Mouse (Mus musculus) c-Kit-positive CD71-positive TER-119-positive erythroid progenitor cells, embryonic 14.5 days (primary cell): ENCODE measurements around the gene Nrbf2.

ENCODE experiments used
- DNase-seq: peaks from one replicate; pipeline ENCODE4 v3.0.0-alpha.2; 2013; ENCODE audit warnings: low spot score

Nrbf2 gene

DNA sequence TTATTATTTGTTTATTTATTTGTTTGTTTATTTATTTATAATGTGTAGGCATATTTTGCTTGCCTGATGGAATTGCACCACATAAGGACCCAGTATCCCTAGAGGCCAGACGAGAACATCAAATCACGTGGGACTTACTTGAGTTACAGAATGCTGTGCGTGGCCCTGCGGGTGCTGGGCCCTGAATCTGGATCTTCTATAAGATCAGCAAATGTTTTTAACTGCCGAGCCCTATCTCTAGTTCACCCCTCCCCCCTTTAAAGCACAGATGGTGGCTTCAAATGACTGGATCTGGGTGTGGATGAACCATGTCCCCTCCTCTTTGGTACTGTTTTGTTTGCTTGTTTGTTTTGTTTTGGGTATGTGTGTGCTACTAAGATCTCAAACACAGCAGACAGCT lies 10.2 kb upstream of the Nrbf2 start:
- DNase-seq: no peak

DNA sequence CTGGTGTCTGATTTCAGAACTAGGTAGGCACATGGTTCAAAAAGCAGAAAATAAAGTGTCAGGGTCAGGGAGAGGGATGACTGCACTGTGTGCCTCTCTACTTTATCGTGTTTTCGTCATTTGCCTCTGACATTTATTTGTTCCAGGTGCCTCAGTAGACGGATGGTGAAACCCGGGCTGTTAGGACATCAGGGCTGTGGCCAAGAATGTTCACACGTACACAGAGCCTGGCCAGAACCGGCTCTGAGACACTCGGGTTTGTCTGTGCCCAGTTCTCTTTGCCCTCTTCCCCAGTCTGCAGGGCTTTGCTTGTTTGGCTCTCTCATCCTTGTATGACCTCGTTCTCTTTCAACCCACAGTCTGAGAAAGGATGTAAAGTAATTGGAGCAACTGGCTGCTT lies 6.0 kb upstream of the Nrbf2 start:
- DNase-seq: no peak

DNA sequence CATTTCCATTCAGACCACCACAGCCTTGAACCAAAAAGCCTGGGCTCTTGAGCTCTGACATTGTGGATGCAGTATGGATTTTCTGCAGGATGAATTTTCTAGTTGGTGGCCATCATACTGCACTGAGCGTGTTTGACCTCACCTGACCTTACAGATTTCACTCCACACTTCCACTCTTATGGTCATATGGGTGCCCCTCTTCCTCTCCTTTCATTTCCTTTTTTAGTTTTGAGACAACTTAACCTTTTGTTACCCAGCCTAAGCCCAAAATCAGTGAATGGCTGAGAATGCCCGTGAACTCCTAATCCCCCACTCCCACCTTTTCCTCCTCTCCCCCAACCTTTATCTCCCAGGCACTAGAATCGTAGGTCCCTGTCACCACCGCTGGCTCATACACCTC lies 5.5 kb upstream of the Nrbf2 start:
- DNase-seq: no peak

DNA sequence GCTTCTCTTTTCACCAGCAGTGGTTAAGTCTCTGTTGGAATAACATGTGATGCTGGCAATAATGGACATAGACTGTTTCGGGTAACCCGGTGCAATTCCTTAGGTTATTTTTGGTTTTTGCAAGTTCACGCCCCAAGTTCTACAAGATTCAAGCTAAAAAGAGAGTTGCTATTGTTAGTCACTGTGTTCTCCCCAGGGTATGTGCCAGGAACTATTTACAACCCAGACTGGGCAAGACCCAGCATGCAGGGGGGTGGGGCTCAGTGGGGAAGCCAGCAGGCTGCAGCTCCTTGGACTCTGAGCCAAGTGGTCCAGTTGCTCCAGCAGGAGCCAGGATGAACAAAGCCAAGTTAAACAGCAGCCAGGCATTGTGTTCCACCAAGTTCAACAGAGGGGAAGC lies 2.8 kb upstream of the Nrbf2 start:
- no peak for DNase-seq

DNA sequence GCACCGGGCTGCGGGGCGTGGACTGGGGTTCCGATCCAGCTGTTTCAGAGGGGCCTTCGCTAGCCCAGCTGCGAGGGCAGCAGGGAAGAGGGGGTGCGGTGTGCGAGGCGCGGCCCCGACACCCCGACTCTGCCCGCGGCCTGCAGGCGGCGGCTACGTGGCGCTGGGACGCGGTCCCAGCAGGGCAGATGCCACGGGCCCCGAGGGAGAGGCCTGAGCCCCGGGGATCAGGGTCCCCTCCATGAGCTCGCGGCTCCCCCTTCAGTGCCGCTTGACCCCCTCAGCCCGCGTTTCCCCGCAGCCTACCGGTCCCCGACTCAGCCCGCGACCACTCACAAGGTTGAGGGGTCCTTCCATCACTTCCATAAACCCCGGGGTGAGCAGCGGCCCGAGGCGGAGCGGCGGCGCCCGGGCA lies 337 bp downstream of the Nrbf2 start:
- DNase-seq: no peak

DNA sequence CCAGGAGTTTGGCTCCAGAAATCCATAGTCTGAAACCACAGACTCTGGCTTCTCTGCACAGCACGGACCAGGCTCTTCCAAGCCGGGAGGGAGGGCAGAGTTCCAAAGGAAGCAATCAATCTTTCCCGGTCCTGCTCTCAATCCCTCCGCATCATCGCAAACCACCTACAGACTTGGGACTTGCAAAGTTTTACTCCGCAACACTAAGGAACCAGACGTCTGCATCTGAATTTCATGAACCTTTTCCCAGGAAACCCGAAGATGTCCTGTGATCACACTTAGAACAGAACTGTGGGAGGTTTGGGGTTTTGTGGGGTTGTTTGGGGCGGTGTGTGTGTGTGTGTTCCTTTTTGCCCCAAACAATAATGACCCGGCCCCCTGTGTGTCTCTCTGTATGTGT lies 794 bp downstream of the Nrbf2 start:
- no peak for DNase-seq

DNA sequence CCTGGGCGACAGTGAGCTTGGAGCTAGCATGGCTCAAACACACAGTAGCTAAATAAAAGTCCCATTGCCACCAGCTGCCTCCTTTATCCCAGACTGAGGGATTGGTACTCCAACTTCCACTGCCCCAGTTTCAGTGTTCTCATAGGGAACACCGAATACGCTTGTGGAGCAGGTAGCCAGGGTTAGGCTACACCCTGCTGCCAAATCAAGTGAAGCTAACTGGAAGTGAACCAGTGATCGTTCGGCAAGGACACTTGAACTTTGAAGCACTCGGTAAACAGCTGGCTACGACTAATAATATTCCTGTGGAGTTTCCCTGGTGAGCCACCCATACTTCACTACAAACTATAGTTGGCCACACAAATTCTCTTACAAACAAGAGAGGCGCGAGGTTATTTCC lies 1.6 kb downstream of the Nrbf2 start:
- no peak for DNase-seq

DNA sequence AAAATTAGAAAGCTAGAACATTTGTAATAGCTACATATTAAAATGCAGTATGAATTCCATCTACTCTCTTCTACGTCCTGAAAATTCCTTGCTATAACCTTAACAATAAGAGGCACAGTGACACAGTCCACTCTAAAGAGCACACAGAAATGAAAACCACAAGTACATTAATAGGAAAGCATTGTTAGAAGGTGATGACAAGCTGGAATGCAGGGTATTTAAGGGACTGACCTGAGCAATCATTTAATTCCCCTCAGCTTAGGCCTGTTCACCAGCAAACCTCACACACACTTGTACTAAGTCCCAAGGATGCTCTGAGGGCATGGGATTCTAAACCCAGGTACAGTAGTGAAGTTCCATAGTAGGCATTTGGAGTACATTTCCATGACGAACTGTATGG lies 2.6 kb downstream of the Nrbf2 start:
- no peak for DNase-seq

DNA sequence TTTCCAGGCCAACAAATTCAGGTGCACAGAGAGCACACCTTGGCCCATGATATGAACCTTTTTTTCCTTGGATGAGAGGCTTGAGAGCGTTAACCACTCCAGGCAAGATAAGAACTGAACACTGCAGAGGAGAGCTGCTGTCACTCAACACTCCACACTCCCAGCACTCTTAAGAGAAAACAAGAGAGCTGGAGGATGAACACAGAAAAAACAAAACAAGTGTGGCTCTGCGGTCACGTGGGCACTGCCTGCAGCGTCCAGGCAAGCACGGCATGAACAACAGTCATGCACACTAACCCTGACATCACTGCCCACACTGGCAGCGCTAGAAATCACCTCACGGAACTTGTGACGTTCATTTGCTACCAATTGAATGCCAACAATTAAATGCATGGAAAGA lies 3.3 kb downstream of the Nrbf2 start:
- no peak for DNase-seq

DNA sequence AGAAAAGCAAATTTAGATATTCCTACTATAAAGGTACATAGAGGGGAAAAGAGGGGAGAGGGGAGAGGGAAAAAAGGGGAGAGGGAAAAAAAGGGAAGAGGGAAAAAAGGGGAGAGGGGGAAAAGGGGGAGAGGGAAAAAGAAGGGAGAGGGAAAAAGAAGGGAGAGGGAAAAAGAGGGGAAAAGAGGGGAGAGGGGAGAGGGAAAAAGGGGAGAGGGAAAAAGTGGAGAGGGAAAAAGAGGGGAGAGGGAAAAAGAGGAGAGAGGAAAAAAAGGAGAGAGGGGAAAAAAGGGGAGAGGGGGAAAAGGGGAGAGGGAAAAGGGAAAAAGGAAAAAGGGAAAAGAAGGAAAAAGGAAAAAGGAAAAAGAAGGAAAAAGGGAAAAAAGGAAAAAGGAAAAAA lies 9.2 kb downstream of the Nrbf2 start:
- DNase-seq: no peak

DNA sequence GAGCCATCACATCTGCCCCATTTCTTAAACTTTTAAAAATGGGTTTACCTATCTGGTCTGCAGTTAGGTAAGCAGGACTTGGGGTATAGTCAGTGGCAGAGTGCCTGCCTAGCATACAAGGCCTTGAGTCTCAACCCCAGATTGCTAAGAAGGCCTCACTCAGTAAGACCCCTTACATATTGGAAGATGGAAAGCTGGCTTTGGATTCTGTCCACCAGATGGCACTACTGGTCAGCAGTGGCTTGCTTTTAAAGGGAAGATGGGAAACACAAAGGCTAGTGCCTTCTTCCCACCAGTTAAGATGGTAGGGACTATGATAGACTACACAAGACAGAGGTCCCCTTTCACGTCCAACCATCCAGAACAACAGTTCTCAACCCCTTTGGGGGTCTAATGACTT lies 20.3 kb downstream of the Nrbf2 start:
- DNase-seq: peak; percentile 34

DNA sequence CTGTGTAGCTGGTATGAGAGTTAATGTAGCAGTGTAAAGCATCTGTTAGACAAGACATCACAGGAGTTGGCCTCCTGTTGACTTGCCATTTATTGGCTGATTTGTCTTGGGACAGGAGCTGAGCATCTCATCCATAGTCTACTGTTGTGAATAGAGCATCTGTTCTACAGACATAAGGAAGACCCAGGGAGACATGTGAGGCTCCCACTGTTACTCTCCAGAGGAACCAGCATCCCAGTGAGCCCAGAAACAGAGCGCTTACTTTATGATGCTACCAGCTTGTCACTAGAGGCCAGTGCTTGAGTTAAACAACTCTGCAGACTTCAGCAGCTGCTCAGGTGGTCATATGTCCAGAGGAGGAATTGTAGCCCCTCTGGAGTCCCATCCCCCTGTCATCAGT lies 32.0 kb downstream of the Nrbf2 start:
- DNase-seq: no peak

DNA sequence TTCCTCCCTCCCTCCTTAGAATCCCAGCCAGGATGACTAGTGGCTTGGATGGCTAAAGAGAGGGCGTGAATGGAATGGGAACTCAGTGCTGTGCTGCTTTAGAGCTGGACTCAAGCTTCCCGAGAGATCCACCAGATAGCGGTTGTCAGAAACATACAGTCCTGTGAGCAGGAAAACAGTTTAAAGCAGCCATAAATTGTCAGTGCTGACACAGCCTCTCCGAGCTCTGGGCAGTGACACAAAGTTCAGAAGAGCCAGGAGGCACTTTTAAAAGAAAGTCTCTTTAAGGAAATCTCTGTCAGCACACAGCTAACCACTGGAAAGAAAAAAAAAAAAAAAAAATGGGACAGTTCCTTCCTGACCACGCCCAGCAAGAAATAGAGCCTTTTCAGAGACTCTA lies 32.8 kb downstream of the Nrbf2 start:
- DNase-seq: no peak

DNA sequence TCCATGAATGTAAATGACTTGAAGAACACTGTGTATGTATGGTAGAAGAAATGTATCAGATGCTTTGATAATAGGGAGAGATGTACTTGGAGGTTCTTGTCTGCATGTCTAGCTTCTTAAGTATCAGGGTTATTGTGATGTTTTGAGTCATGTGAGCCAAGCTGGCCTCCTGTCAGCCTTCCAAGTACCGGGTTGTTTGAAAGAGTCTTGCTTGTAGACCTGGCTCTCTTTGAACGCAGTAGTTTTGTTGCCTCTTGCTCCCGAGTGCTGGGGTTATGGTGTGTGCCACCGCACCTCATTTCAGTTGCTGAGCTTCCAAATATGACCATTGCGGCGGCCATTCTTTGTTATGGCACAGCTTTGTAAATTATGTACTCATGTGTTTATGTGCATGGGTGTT lies 34.3 kb downstream of the Nrbf2 start:
- no peak for DNase-seq

DNA sequence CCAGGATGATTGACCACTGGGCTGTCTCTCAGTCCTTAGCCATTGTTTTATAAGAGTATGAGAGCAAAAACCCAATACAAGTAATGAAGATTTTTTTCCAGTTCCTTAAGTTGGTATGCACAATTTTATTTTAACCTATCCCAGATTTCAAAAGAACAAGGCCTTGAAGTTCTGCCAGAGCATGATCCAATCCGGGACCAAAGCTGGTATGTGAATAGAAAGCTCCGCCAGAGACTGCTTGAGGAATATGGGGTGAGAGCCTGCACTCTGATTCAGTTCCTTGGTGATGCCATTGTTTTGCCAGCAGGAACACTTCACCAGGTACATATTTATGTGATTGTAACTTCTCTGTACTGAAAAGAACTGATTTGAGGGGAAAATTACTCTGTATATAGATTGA lies 35.6 kb downstream of the Nrbf2 start:
- DNase-seq: no peak

DNA sequence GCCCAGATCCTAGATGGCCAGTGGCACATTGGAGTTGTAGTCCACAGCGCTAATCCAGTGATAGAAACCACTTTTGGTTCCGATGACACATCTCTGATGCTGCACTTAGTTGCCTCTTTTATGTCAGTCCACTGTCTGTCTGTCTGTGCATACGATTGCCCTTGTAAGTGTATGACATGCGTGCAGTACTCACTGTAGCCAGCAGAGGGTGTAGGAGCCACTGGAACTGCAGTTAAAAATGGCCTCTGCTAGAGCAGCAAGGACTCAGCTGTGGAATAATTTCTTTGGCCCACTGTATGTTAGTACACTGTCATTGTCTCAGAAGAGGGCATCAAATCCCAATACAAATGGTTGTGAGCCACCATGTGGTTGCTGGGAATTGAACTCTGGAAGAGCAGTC lies 38.0 kb downstream of the Nrbf2 start:
- peak; percentile 64 for DNase-seq

DNA sequence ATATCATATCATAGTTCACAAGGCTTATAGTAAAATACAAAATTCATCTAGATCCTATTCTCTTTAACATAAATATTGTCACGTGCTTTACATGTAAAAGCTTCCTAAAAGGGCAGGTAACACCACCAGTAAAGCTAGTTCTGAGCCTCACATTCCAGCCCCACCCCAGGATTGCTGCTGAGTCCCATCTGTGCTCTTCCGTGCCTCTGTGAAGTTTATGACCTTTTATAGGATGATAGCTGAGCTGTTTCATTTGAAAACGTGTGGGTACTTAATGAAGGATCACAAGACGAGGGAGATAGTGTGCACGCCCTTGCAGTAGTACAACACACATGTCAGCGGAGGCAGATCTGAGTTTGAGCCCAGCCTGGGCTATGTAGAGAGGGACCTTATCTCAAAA lies 54.7 kb downstream of the Nrbf2 start:
- DNase-seq: no peak

DNA sequence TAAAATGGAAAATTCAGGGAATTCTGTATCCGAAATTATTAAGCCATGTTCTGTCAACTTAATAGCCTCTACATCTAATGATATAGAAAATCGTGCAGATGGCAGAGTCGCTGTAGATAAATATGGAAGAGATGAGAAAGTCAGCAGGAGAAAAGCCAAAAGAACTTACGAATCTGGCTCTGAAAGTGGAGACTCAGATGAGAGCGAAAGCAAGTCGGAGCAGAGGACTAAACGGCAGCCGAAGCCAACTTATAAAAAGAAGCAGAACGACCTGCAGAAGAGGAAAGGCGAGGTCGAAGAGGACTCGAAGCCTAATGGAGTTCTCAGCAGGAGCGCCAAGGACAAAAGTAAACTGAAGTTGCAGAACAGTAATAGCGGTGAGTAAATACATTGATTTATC lies 58.6 kb downstream of the Nrbf2 start:
- DNase-seq: no peak

DNA sequence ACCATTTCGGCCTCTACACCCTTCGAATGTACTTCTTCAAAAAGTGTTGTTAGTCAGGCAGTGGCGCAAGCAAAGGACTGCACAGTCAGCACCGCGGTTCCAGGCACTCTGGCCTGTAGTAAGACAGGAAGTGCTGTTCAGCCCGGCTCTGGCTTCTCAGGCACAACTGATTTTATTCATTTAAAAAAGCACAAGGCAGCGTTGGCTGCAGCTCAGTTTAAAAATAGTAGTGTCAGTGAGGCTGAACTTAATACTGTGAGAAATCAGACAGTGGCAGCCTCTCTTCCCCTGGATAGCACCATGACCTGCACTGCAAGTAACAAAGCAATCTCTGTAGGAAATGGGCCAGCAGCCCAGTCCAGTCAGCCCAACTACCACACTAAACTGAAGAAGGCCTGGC lies 59.0 kb downstream of the Nrbf2 start:
- no peak for DNase-seq

DNA sequence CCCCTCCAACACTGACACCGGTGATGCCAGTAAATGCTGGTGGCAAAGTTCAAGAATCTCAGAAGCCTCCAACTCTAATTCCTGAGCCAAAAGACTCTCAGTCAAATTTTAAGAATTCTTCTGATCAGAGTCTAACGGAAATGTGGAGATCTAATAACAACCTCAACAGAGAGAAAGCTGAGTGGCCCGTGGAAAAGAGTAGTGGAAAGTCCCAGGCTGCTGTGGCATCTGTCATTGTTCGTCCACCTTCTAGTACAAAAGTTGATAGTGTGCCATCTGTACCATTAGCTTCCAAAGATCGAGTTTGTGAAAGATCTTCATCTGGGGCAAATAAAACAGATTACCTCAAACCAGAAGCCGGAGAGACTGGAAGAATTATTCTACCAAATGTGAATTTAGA lies 59.6 kb downstream of the Nrbf2 start:
- DNase-seq: no peak

DNA sequence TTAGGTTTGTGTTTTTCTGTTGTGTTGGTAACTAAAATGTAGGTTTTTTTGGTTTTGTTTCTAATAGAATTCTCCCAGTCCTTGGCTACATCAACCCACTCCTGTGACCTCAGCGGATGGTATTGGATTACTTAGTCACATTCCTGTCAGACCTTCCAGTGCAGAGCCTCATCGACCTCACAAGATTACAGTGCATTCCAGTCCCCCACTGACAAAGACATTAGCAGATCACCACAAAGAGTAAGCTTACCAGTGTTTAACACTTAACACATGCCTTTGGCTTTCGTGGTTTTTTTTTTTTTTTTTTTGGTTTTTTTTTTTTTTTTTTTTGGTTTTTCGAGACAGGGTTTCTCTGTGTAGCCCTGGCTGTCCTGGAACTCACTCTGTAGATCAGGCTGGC lies 61.2 kb downstream of the Nrbf2 start:
- DNase-seq: no peak

DNA sequence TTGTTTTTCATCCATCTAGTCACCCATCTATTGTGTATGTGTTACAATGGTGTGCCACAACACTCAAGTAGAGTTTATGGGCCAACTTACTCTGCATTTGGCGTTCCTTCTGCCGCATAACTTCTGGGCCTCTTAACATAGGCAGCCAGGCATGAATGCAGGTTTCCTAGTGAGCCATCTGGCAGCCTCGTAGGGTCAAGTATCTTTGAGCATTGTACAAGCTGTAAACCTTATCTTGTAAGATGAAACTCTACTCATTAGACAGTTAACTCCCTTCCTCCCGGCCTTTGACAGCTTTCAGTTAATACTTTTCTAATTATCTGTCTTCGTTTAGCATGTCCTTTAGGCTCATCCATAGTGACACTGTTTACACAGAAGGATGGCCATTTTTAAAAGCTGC lies 63.8 kb downstream of the Nrbf2 start:
- DNase-seq: no peak

DNA sequence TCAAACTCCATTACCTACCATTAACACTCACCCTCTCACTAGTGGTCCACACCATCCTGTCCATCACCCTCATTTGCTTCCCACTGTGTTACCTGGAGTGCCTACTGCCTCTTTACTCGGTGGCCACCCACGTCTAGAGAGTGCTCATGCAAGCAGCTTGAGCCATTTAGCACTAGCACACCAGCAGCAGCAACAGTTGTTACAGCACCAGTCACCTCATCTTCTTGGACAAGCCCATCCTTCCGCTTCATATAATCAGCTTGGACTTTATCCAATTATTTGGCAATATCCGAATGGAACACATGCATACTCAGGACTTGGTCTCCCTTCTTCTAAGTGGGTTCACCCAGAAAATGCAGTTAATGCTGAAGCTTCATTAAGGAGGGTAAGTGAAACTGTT lies 64.9 kb downstream of the Nrbf2 start:
- DNase-seq: no peak

DNA sequence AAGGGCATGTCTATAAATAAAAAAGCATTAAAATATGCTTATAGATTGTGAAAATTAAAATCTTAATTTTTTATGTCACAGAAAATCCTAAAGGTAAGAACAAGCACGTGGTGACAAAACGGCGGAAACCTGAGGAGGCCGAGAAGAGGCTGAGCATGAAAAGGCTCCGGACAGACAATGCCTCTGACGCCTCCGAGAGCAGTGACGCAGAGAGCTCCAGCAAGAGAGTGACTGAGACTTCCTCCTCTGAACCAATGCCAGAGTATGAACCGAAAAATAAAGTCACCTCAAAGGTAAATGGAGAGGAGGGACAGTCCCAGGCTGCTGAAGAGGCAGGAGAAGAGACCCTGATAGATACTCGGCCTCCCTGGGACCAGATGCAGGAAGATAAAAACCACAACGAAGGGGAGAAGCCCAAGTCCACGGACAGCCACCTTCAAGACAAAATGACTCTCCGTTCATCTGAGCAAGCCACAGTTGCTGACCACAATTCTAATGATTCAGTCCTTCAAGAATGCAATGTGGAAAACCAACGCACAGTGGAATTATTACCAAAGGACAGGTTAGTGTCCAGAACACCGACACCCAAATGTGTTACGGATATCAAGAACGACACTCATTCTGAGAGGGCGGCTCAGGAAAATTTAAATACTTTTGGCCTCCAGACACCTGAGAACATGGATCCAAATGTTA lies 66.1 kb downstream of the Nrbf2 start:
- DNase-seq: no peak

DNA sequence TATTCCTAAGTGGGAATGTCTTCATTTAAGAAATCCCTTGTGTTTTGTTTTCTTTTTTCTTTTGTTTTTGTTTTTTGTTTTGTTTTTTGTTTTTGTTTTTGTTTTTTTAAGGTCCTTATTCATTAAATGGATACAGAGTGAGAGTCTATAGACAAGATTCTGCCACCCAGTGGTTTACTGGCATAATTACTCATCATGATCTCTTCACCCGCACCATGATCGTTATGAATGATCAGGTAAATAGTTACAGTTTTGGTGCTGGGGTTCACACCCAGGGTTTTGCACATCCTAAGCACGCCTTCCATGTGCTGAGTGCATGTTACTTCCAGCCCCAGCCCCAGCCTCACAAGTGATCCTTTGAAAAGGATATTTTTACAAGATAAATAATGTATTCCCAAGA lies 68.2 kb downstream of the Nrbf2 start:
- no peak for DNase-seq
